Mouse (Mus musculus) megakaryocyte, embryonic 14.5 days (primary cell): ENCODE results near the gene Rbck1. TPM values are rescaled to one million over a fixed set of nuclear protein-coding genes. Genes with fewer than 3 reads are reported as not detected.

ENCODE experiments used
- H3K27me3 ChIP-seq: replicated peaks from 2 replicates; pipeline ENCODE3; 2012; ENCODE audit warnings: inconsistent platforms
- H3K36me3 ChIP-seq: replicated peaks from 2 replicates; pipeline ENCODE3; 2012; ENCODE audit warnings: low read length, inconsistent platforms, mixed read lengths
- H3K4me1 ChIP-seq: 2 replicates; pipeline ENCODE4 v1.6.1; 2012; ENCODE audit warnings: inconsistent platforms
- H3K4me3 ChIP-seq: replicated peaks from 2 replicates; pipeline ENCODE3; 2012; ENCODE audit warnings: moderate library complexity, mild to moderate bottlenecking, inconsistent platforms
- H3K9me3 ChIP-seq: 2 replicates; pipeline ENCODE4 v1.6.1; 2012; ENCODE audit warnings: inconsistent platforms
- FLI1 ChIP-seq: IDR thresholded peaks from 2 replicates; pipeline ENCODE4 v1.6.1; 2012; ENCODE audit warnings: low read length, inconsistent platforms, mixed read lengths
- GATA1 ChIP-seq: IDR thresholded peaks from 3 replicates; pipeline ENCODE4 v1.6.1; 2012; ENCODE audit warnings: mixed read lengths, low read length, inconsistent platforms, borderline replicate concordance
- polyA plus RNA-seq: library from polyadenylated mRNA; stranded (reverse); fragments of >175 nt; gene quantifications from 2 replicates; pipeline ENCODE4 v1.2.3, GENCODE M21; 2012; ENCODE audit warnings: low replicate concordance; ENCODE audit not compliant: insufficient read depth

The Rbck1 gene
- polyA plus RNA-seq, 1 experiment, result 152 TPM

GRCm38 (mm10) chr2:152344909-152345308 is 12.5 kb upstream of the Rbck1 start:
- H3K36me3 ChIP-seq, result peaks cover 13% of the 10 kb centered on the region
- H3K4me3 ChIP-seq, result no peak overlapping the region
- TF ChIP-seq FLI1, result no peak
- TF ChIP-seq GATA1, result no peak
- H3K9me3 ChIP-seq, result no peaks in the 10 kb centered on the region
- H3K27me3 ChIP-seq, result no peaks in the 10 kb centered on the region
- peaks cover 78% of the 10 kb centered on the region for H3K4me1 ChIP-seq

- TF ChIP-seq FLI1 (no peak), GATA1 (no peak)
- Histone ChIP-seq H3K27me3 (no peaks in the 10 kb centered on the region), H3K9me3 (no peaks in the 10 kb centered on the region), H3K36me3 (peaks cover 19% of the 10 kb centered on the region), H3K4me1 (peaks cover 73% of the 10 kb centered on the region), H3K4me3 (peak overlapping the region; percentile 95)
These were observed 11.9 kb upstream of the Rbck1 start for GRCm38 (mm10) chr2:152344361-152344760.

- H3K27me3 ChIP-seq, result no peaks in the 10 kb centered on the region
- no peaks in the 10 kb centered on the region for H3K9me3 ChIP-seq
- H3K4me3 ChIP-seq, result peak within 1 kb of the TSS; percentile 95
- peaks cover 27% of the 10 kb centered on the region for H3K36me3 ChIP-seq
- TF ChIP-seq FLI1, result no peak
- no peak for TF ChIP-seq GATA1
- H3K4me1 ChIP-seq, result peaks cover 65% of the 10 kb centered on the region
These were observed 11.1 kb upstream of the Rbck1 start, which contains the start of gene Trib3 for GRCm38 (mm10) chr2:152343329-152344213. TSS of gene Trib3 (minus strand) at chr2:152344032.

GRCm38 (mm10) chr2:152339631-152340179 is 7.3 kb upstream of the Rbck1 start:
- peaks cover 40% of the 10 kb centered on the region for H3K4me1 ChIP-seq
- H3K27me3 ChIP-seq, result no peaks in the 10 kb centered on the region
- no peak overlapping the region for H3K4me3 ChIP-seq
- no peak for TF ChIP-seq FLI1
- no peak for TF ChIP-seq GATA1
- no peaks in the 10 kb centered on the region for H3K9me3 ChIP-seq
- peaks cover 45% of the 10 kb centered on the region for H3K36me3 ChIP-seq

- peaks cover 45% of the 10 kb centered on the region for H3K36me3 ChIP-seq
- TF ChIP-seq GATA1 (no peak), FLI1 (no peak)
- H3K27me3 ChIP-seq, result no peaks in the 10 kb centered on the region
- no peak overlapping the region for H3K4me3 ChIP-seq
- H3K4me1 ChIP-seq, result peaks cover 43% of the 10 kb centered on the region
- no peaks in the 10 kb centered on the region for H3K9me3 ChIP-seq
These were observed 5.9 kb upstream of the Rbck1 start for GRCm38 (mm10) chr2:152338319-152338718.

GRCm38 (mm10) chr2:152337591-152338212 is 5.2 kb upstream of the Rbck1 start:
- Histone ChIP-seq H3K27me3 (no peaks in the 10 kb centered on the region), H3K36me3 (peaks cover 45% of the 10 kb centered on the region), H3K9me3 (no peaks in the 10 kb centered on the region), H3K4me1 (peaks cover 43% of the 10 kb centered on the region), H3K4me3 (no peak overlapping the region)
- TF ChIP-seq FLI1, result no peak

- Histone ChIP-seq H3K9me3 (no peaks in the 10 kb centered on the region), H3K4me3 (no peak overlapping the region), H3K36me3 (peaks cover 43% of the 10 kb centered on the region), H3K27me3 (no peaks in the 10 kb centered on the region), H3K4me1 (peaks cover 36% of the 10 kb centered on the region)
- TF ChIP-seq FLI1 (no peak), GATA1 (no peak)
These were observed 4.4 kb upstream of the Rbck1 start for GRCm38 (mm10) chr2:152336856-152337255.

- H3K4me1 ChIP-seq, result peaks cover 41% of the 10 kb centered on the region
- peaks cover 42% of the 10 kb centered on the region for H3K36me3 ChIP-seq
- no peak overlapping the region for H3K4me3 ChIP-seq
- no peaks in the 10 kb centered on the region for H3K9me3 ChIP-seq
- H3K27me3 ChIP-seq, result no peaks in the 10 kb centered on the region
- TF ChIP-seq GATA1, result no peak
- no peak for TF ChIP-seq FLI1
These were observed 2.9 kb upstream of the Rbck1 start for GRCm38 (mm10) chr2:152335289-152335820.

- H3K9me3 ChIP-seq, result no peaks in the 10 kb centered on the region
- H3K27me3 ChIP-seq, result no peaks in the 10 kb centered on the region
- peak overlapping the region; percentile 59 for H3K4me3 ChIP-seq
- TF ChIP-seq FLI1, result no peak
- TF ChIP-seq GATA1, result no peak
- H3K36me3 ChIP-seq, result peaks cover 43% of the 10 kb centered on the region
- H3K4me1 ChIP-seq, result peaks cover 60% of the 10 kb centered on the region
These were observed 1.0 kb upstream of the Rbck1 start for GRCm38 (mm10) chr2:152333345-152334006.
